In the genomic region with DNA sequence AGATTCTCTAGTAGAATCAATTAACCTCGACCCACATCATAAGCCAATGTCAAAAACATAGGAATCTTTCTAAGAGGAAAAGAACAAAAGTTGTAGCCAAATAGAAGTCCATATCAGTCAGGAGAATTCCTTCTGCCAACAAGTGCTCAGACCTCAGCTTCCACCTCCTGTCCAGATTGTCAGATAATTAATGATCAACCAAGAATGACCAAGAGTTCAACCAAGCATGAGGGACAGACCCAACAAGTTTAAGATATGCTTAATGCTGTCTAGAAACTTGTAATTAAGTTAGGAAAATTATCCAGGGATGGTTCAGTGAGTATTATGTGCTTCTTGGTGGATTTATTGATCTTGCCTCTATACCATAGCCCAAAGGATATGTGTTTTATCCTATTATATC, we compare ENCODE assay signal across 20 mouse cellular contexts.
A peak's percentile ranks its signal among the peaks of the same experiment; 100 is the strongest.
DNase-seq lines count a peak whose midpoint lies in the region; ATAC-seq and TF ChIP-seq lines count a peak whose summit lies in the region.
"Had no signal": no experiment of that assay in that cellular context is flagged by ENCODE, and none has a peak within 500 bp of the region (broad histone marks: within the 10 kb centered on the region; RNA-seq: fewer than 3 reads in every experiment).

No protein-coding gene starts in this region.

- H3K27ac ChIP-seq in kidney, embryonic 14.5 days (ENCODE audit: low read depth, low read length): no peak overlapping the region
- H3K27ac ChIP-seq in kidney, postnatal 0 days: no peak overlapping the region
- H3K27ac ChIP-seq: embryonic facial prominence, embryonic 12.5 days; forebrain, embryonic 15.5 days; heart, embryonic 10.5 days; hindbrain, embryonic 13.5 days had no signal

- DNase-seq in kidney, adult 8-10 months: peak; percentile 5 to 71
- no peak for DNase-seq in kidney, adult 18-20 months
- DNase-seq in kidney, postnatal 0 days (ENCODE audit: low spot score): peak; percentile 63
- DNase-seq in T-cell, adult 2 months (ENCODE audit: low spot score): no peak
- DNase-seq: adrenal gland, postnatal 10 days; cerebellum, adult 11 months; cerebellum, adult 8-10 months; cerebellum, postnatal 14 days; embryo, embryonic 11 days; gastrocnemius, postnatal 10 days; heart, adult 18-20 months; heart, postnatal 10 days; heart, postnatal 4 days had no signal

- no peak overlapping the region for H3K9ac ChIP-seq in kidney, embryonic 14.5 days (ENCODE audit: low read depth, low read length)
- no peak overlapping the region for H3K9ac ChIP-seq in kidney, postnatal 0 days (ENCODE audit: low read depth, low read length)
- H3K9ac ChIP-seq: embryonic facial prominence, embryonic 12.5 days; forebrain, embryonic 15.5 days; hindbrain, embryonic 13.5 days had no signal

- H3K36me3 ChIP-seq in kidney, embryonic 14.5 days (ENCODE audit: control insufficient read depth, insufficient read depth, low read length): no peaks in the 10 kb centered on the region
- H3K36me3 ChIP-seq in kidney, postnatal 0 days (ENCODE audit: insufficient read depth, low read length): no peaks in the 10 kb centered on the region
- H3K36me3 ChIP-seq: embryonic facial prominence, embryonic 12.5 days; forebrain, embryonic 15.5 days; heart, embryonic 10.5 days; hindbrain, embryonic 13.5 days had no signal

- WGBS in kidney, embryonic 14.5 days: 49% methylated on average over 1 of the region's 1 CpGs
- WGBS in kidney, postnatal 0 days: 41% methylated on average over 1 of the region's 1 CpGs

- no peaks in the 10 kb centered on the region for H3K27me3 ChIP-seq in kidney, embryonic 14.5 days (ENCODE audit: control insufficient read depth, insufficient read depth, low read length)
- no peaks in the 10 kb centered on the region for H3K27me3 ChIP-seq in kidney, postnatal 0 days (ENCODE audit: insufficient read depth, low read length)
- H3K27me3 ChIP-seq: CH12.LX; embryonic facial prominence, embryonic 12.5 days; forebrain, embryonic 15.5 days; hindbrain, embryonic 13.5 days had no signal

- peak; percentile 75; the same call in 1 of the 2 replicates for ATAC-seq in kidney, embryonic 14.5 days (ENCODE audit: low FRiP score, low TSS enrichment)
- ATAC-seq in kidney, postnatal 0 days (replicated peaks; ENCODE audit: low FRiP score, low read depth): peak; percentile 49; the same call in 1 of the 2 replicates
- no peak for ATAC-seq in megakaryocyte, adult 5-6 weeks (ENCODE audit: poor library complexity, severe bottlenecking)
- ATAC-seq: forebrain, embryonic 15.5 days had no signal

- peaks cover 3% of the 10 kb centered on the region; the same call in 1 of the 2 replicates for H3K9me3 ChIP-seq in kidney, embryonic 14.5 days (ENCODE audit: control insufficient read depth, low read length)
- no peaks in the 10 kb centered on the region for H3K9me3 ChIP-seq in kidney, postnatal 0 days (replicated peaks; ENCODE audit: low read length)
- H3K9me3 ChIP-seq: heart, embryonic 10.5 days had no signal

- no peak for TF ChIP-seq CTCF in kidney, postnatal 0 days (IDR thresholded peaks at IDR 0.05; ENCODE audit: low read depth)

- H3K4me2 ChIP-seq in kidney, embryonic 14.5 days (replicated peaks; ENCODE audit: low read depth, low read length): no peak overlapping the region
- H3K4me2 ChIP-seq in kidney, postnatal 0 days (ENCODE audit: low read length): no peak overlapping the region
- H3K4me2 ChIP-seq: embryonic facial prominence, embryonic 12.5 days; forebrain, embryonic 15.5 days; hindbrain, embryonic 13.5 days had no signal

- H3K4me1 ChIP-seq in kidney, embryonic 14.5 days (ENCODE audit: control insufficient read depth, insufficient read depth, low read length): peaks cover 4% of the 10 kb centered on the region; the same call in 1 of the 2 replicates
- H3K4me1 ChIP-seq in kidney, postnatal 0 days (replicated peaks; ENCODE audit: insufficient read depth, low read length): no peaks in the 10 kb centered on the region
- H3K4me1 ChIP-seq: embryonic facial prominence, embryonic 12.5 days; forebrain, embryonic 15.5 days; heart, embryonic 10.5 days; hindbrain, embryonic 13.5 days had no signal

- H3K4me3 ChIP-seq in kidney, embryonic 14.5 days (ENCODE audit: low read length): no peak overlapping the region
- H3K4me3 ChIP-seq in kidney, postnatal 0 days (replicated peaks; ENCODE audit: low read depth, low read length): no peak overlapping the region
- H3K4me3 ChIP-seq: embryonic facial prominence, embryonic 12.5 days; forebrain, embryonic 15.5 days; heart, embryonic 10.5 days; hindbrain, embryonic 13.5 days had no signal

Comparison
In these comparisons a context has a peak if more than half of its experiments do, and no peak if none do; other contexts are left out.
1. DNase-seq: peak in kidney, adult 8-10 months (2 of 2) and kidney, postnatal 0 days (single experiment); none in kidney, adult 18-20 months (single experiment) and T-cell, adult 2 months (single experiment).